Mouse (Mus musculus) bone marrow macrophage, adult 2 months (primary cell): ENCODE data around the gene Crybb3.

ENCODE experiments used
- CTCF ChIP-seq: IDR thresholded peaks from 2 replicates; pipeline ENCODE4 v1.5.1; 2012; ENCODE audit warnings: low read depth, mild to moderate bottlenecking, low read length, moderate library complexity
- POLR2A ChIP-seq: IDR thresholded peaks from 2 replicates; pipeline ENCODE4 v1.6.1; 2012; ENCODE audit warnings: mild to moderate bottlenecking, low read depth, low read length, borderline replicate concordance

DNA sequence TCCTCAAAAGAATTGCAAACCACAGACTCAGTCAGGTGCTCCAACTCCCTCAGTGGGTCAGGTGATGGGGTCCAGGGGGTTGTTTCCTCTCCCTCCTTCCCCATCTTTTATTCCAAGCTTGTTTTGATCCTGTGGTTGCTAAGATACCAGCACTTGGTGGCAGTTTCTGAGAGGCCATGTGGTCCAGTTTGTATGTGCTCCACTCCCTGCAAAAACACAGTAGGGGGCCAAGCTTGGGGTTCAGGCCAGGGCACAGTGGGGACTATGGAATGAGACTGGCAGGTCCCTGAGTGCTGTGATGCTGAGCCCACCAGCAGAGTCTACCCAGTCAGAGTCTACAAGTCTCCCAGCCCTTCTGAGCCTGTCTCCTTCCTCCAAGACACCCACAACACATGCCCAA, 31.5 kb downstream of the Crybb3 start:
- no peak for TF ChIP-seq CTCF
- no peak for TF ChIP-seq POLR2A
